Mouse (Mus musculus) olfactory bulb, adult 2 months (tissue): ENCODE data around the gene Dip2c.

Experiments
- CTCF ChIP-seq: fragments of 200-500 bp; IDR thresholded peaks from 2 replicates; pipeline ENCODE4 v1.5.1; 2012; ENCODE audit warnings: low read depth, mild to moderate bottlenecking, low read length, moderate library complexity; ENCODE audit not compliant: insufficient read depth
- POLR2A ChIP-seq: fragments of 200-500 bp; IDR thresholded peaks from 2 replicates; pipeline ENCODE4 v1.6.1; 2012; ENCODE audit warnings: mild to moderate bottlenecking, low read depth, low read length, moderate library complexity; ENCODE audit not compliant: insufficient read depth

- TF ChIP-seq CTCF (no peak), POLR2A (no peak)
Measured at GRCm38 (mm10) chr13:9446448-9447115, 170.3 kb downstream of the Dip2c start.
